Mouse (Mus musculus) lung, embryonic 15.5 days (tissue): Measurements from ENCODE around the gene Ppm1l. TPM values are rescaled to one million over a fixed set of nuclear protein-coding genes. Genes with fewer than 3 reads are reported as not detected.
A peak's percentile ranks its signal among the peaks of the same experiment; 100 is the strongest.

Experiments
- ATAC-seq: fragments of 200-750 bp; cut with Nextera tagmentation; 2 replicates; pipeline ENCODE4 v1.8.0; 2017; ENCODE audit warnings: moderate number of reproducible peaks, borderline replicate concordance; ENCODE audit not compliant: low FRiP score, low TSS enrichment; ENCODE audit errors: extremely low read depth
- H3K27ac ChIP-seq: fragments of 300-500 bp; sonication (generic); 2 replicates; pipeline ENCODE4 v1.5.1; 2015; ENCODE audit warnings: moderate library complexity, mild to moderate bottlenecking, inconsistent platforms
- H3K27me3 ChIP-seq: fragments of 300-500 bp; sonication (generic); 2 replicates; pipeline ENCODE4 v1.6.1; 2015; ENCODE audit warnings: inconsistent platforms
- H3K36me3 ChIP-seq: fragments of 300-500 bp; sonication (generic); 2 replicates; pipeline ENCODE4 v1.6.1; 2015; ENCODE audit warnings: inconsistent platforms
- H3K4me1 ChIP-seq: fragments of 300-500 bp; sonication (generic); 2 replicates; pipeline ENCODE4 v1.6.1; 2015; ENCODE audit warnings: inconsistent platforms
- H3K4me2 ChIP-seq: fragments of 300-500 bp; sonication (generic); 2 replicates; pipeline ENCODE4 v1.6.1; 2015; ENCODE audit warnings: inconsistent platforms, mild to moderate bottlenecking, moderate library complexity
- H3K4me3 ChIP-seq: fragments of 300-500 bp; sonication (generic); 2 replicates; pipeline ENCODE4 v1.5.1; 2015; ENCODE audit warnings: mild to moderate bottlenecking, inconsistent platforms
- H3K9ac ChIP-seq: fragments of 300-500 bp; sonication (generic); 2 replicates; pipeline ENCODE4 v1.6.1; 2015; ENCODE audit warnings: inconsistent platforms
- H3K9me3 ChIP-seq: fragments of 300-500 bp; sonication (generic); 2 replicates; pipeline ENCODE4 v1.6.1; 2016; ENCODE audit warnings: inconsistent platforms
- WGBS: fragments of 180-500 bp; shearing (Covaris S2); methylation state at CpG from one replicate; pipeline ENCODE4 v1.1.7; 2015; 5-methylcytosine and 5-hydroxymethylcytosine counted together
- polyA plus RNA-seq: library from polyadenylated mRNA; unstranded; fragments of >200 nt; fragmentation: Nextera tagmentation; extraction: Ambion mirVana; gene quantifications from 2 replicates; pipeline ENCODE4 v1.2.1, GENCODE M21; 2015

Ppm1l gene
- polyA plus RNA-seq, 1 experiment from 2014 or later, result 6.9 TPM

- H3K4me1 ChIP-seq, result peaks cover 3% of the 10 kb centered on the region; the same call in 1 of the 2 replicates
- H3K4me2 ChIP-seq, result no peak overlapping the region
- ATAC-seq, result no peak
- 67% methylated on average over 8 of the region's 8 CpGs for WGBS
- H3K36me3 ChIP-seq, result no peaks in the 10 kb centered on the region
- no peak overlapping the region for H3K27ac ChIP-seq
- no peaks in the 10 kb centered on the region for H3K27me3 ChIP-seq
- no peak overlapping the region for H3K4me3 ChIP-seq
- no peak overlapping the region for H3K9ac ChIP-seq
- no peaks in the 10 kb centered on the region for H3K9me3 ChIP-seq
Observed at GRCm38 (mm10) chr3:69341514-69341913, 24.9 kb downstream of the Ppm1l start.

- no peak for ATAC-seq
- no peaks in the 10 kb centered on the region for H3K9me3 ChIP-seq
- H3K4me3 ChIP-seq, result no peak overlapping the region
- H3K36me3 ChIP-seq, result no peaks in the 10 kb centered on the region
- H3K9ac ChIP-seq, result no peak overlapping the region
- no peak overlapping the region for H3K27ac ChIP-seq
- H3K4me2 ChIP-seq, result no peak overlapping the region
- no peaks in the 10 kb centered on the region for H3K27me3 ChIP-seq
- 54% methylated on average over 8 of the region's 8 CpGs for WGBS
- H3K4me1 ChIP-seq, result peaks cover 3% of the 10 kb centered on the region; the same call in 1 of the 2 replicates
Observed at GRCm38 (mm10) chr3:69342247-69342921, 25.7 kb downstream of the Ppm1l start.

- no peaks in the 10 kb centered on the region for H3K9me3 ChIP-seq
- H3K27me3 ChIP-seq, result no peaks in the 10 kb centered on the region
- no peak overlapping the region for H3K4me2 ChIP-seq
- no peaks in the 10 kb centered on the region for H3K36me3 ChIP-seq
- no peak overlapping the region for H3K9ac ChIP-seq
- H3K4me3 ChIP-seq, result no peak overlapping the region
- H3K4me1 ChIP-seq, result peaks cover 3% of the 10 kb centered on the region; the same call in 1 of the 2 replicates
- WGBS, result 69% methylated on average over 10 of the region's 10 CpGs
- ATAC-seq, result no peak
- H3K27ac ChIP-seq, result no peak overlapping the region
Observed at GRCm38 (mm10) chr3:69343124-69343523, 26.5 kb downstream of the Ppm1l start.

- 86% methylated on average over 4 of the region's 4 CpGs for whole genome bisulfite sequencing
Observed at GRCm38 (mm10) chr3:69346514-69346913, 29.9 kb downstream of the Ppm1l start.

GRCm38 (mm10) chr3:69348197-69348920 is 31.7 kb downstream of the Ppm1l start:
- H3K9me3 ChIP-seq, result no peaks in the 10 kb centered on the region
- no peak overlapping the region for H3K27ac ChIP-seq
- no peaks in the 10 kb centered on the region for H3K27me3 ChIP-seq
- H3K4me1 ChIP-seq, result peaks cover 9% of the 10 kb centered on the region; the same call in 1 of the 2 replicates
- no peak overlapping the region for H3K9ac ChIP-seq
- ATAC-seq, result no peak
- H3K36me3 ChIP-seq, result no peaks in the 10 kb centered on the region
- H3K4me2 ChIP-seq, result no peak overlapping the region
- WGBS, result 59% methylated on average over 11 of the region's 11 CpGs
- H3K4me3 ChIP-seq, result no peak overlapping the region

More at GRCm38 (mm10) chr3:69346514-69346913, 29.9 kb downstream of the Ppm1l start:
- H3K9me3 ChIP-seq, result no peaks in the 10 kb centered on the region
- H3K27me3 ChIP-seq, result no peaks in the 10 kb centered on the region
- H3K4me1 ChIP-seq, result peaks cover 9% of the 10 kb centered on the region; the same call in 1 of the 2 replicates
- no peak overlapping the region for H3K9ac ChIP-seq
- H3K4me2 ChIP-seq, result no peak overlapping the region
- no peak for ATAC-seq
- H3K36me3 ChIP-seq, result no peaks in the 10 kb centered on the region
- no peak overlapping the region for H3K27ac ChIP-seq
- H3K4me3 ChIP-seq, result no peak overlapping the region

GRCm38 (mm10) chr3:69348921-69349237 is 32.2 kb downstream of the Ppm1l start:
- H3K4me3 ChIP-seq, result no peak overlapping the region
- H3K27ac ChIP-seq, result no peak overlapping the region
- no peak overlapping the region for H3K9ac ChIP-seq
- ATAC-seq, result no peak
- H3K36me3 ChIP-seq, result no peaks in the 10 kb centered on the region
- H3K4me2 ChIP-seq, result no peak overlapping the region
- H3K27me3 ChIP-seq, result no peaks in the 10 kb centered on the region
- no peaks in the 10 kb centered on the region for H3K9me3 ChIP-seq
- WGBS, result 67% methylated on average over 4 of the region's 4 CpGs
- H3K4me1 ChIP-seq, result peaks cover 9% of the 10 kb centered on the region; the same call in 1 of the 2 replicates

- WGBS, result 95% methylated on average over 6 of the region's 6 CpGs
- H3K4me2 ChIP-seq, result no peak overlapping the region
- no peak overlapping the region for H3K27ac ChIP-seq
- ATAC-seq, result no peak
- H3K9ac ChIP-seq, result no peak overlapping the region
- H3K9me3 ChIP-seq, result no peaks in the 10 kb centered on the region
- peaks cover 9% of the 10 kb centered on the region; the same call in 1 of the 2 replicates for H3K4me1 ChIP-seq
- H3K36me3 ChIP-seq, result no peaks in the 10 kb centered on the region
- no peaks in the 10 kb centered on the region for H3K27me3 ChIP-seq
- no peak overlapping the region for H3K4me3 ChIP-seq
Observed at GRCm38 (mm10) chr3:69349973-69350372, 33.3 kb downstream of the Ppm1l start.

- Histone ChIP-seq H3K4me2 (no peak overlapping the region), H3K9ac (no peak overlapping the region), H3K27me3 (no peaks in the 10 kb centered on the region), H3K36me3 (no peaks in the 10 kb centered on the region), H3K27ac (peak overlapping the region; percentile 55), H3K4me3 (no peak overlapping the region), H3K4me1 (peaks cover 9% of the 10 kb centered on the region; the same call in 1 of the 2 replicates), H3K9me3 (no peaks in the 10 kb centered on the region)
- 55% methylated on average over 1 of the region's 1 CpGs for WGBS
- ATAC-seq, result no peak
Observed at GRCm38 (mm10) chr3:69352194-69352593, 35.5 kb downstream of the Ppm1l start.

- WGBS, result 78% methylated on average over 2 of the region's 2 CpGs
- Histone ChIP-seq H3K27ac (no peak overlapping the region), H3K4me1 (peaks cover 4% of the 10 kb centered on the region), H3K36me3 (no peaks in the 10 kb centered on the region), H3K27me3 (no peaks in the 10 kb centered on the region), H3K9ac (no peak overlapping the region), H3K9me3 (no peaks in the 10 kb centered on the region), H3K4me3 (no peak overlapping the region), H3K4me2 (no peak overlapping the region)
- ATAC-seq, result no peak
Observed at GRCm38 (mm10) chr3:69354681-69355080, 38.0 kb downstream of the Ppm1l start.

- no peaks in the 10 kb centered on the region for H3K36me3 ChIP-seq
- no peaks in the 10 kb centered on the region for H3K27me3 ChIP-seq
- ATAC-seq, result no peak
- H3K4me1 ChIP-seq, result no peaks in the 10 kb centered on the region; the same call in 1 of the 2 replicates
- 76% methylated on average over 7 of the region's 7 CpGs for WGBS
- no peak overlapping the region for H3K9ac ChIP-seq
- no peak overlapping the region for H3K27ac ChIP-seq
- no peak overlapping the region for H3K4me3 ChIP-seq
- H3K4me2 ChIP-seq, result no peak overlapping the region
- no peaks in the 10 kb centered on the region for H3K9me3 ChIP-seq
Observed at GRCm38 (mm10) chr3:69356078-69356665, 39.5 kb downstream of the Ppm1l start.

GRCm38 (mm10) chr3:69356781-69357180 is 40.1 kb downstream of the Ppm1l start:
- ATAC-seq, result no peak
- Histone ChIP-seq H3K4me1 (no peaks in the 10 kb centered on the region; the same call in 1 of the 2 replicates), H3K4me2 (no peak overlapping the region), H3K9me3 (no peaks in the 10 kb centered on the region), H3K27me3 (no peaks in the 10 kb centered on the region), H3K9ac (no peak overlapping the region), H3K36me3 (no peaks in the 10 kb centered on the region), H3K4me3 (no peak overlapping the region), H3K27ac (no peak overlapping the region)
- 71% methylated on average over 5 of the region's 5 CpGs for WGBS
